Mouse (Mus musculus) brain, embryonic 14.5 days (tissue): Measurements from ENCODE around the gene Aldh16a1.

Experiments
- CTCF ChIP-seq: fragments of 200-500 bp; IDR thresholded peaks from 2 replicates; pipeline ENCODE4 v1.5.1; 2012; ENCODE audit warnings: inconsistent platforms, mild to moderate bottlenecking, moderate library complexity, borderline replicate concordance; ENCODE audit not compliant: insufficient read depth, insufficient read length; ENCODE audit errors: extremely low read depth
- POLR2A ChIP-seq: fragments of 200-500 bp; IDR thresholded peaks from 2 replicates; pipeline ENCODE4 v1.6.1; 2012; ENCODE audit warnings: mild to moderate bottlenecking, inconsistent platforms, borderline replicate concordance; ENCODE audit not compliant: poor library complexity, insufficient read depth, insufficient read length, severe bottlenecking; ENCODE audit errors: extremely low read depth

- TF ChIP-seq CTCF, result no peak
- TF ChIP-seq POLR2A, result no peak
Measured at GRCm38 (mm10) chr7:45126147-45126843, 28.1 kb downstream of the Aldh16a1 start.
